ENCODE assay signal across 11 mouse cellular contexts in the genomic region with DNA sequence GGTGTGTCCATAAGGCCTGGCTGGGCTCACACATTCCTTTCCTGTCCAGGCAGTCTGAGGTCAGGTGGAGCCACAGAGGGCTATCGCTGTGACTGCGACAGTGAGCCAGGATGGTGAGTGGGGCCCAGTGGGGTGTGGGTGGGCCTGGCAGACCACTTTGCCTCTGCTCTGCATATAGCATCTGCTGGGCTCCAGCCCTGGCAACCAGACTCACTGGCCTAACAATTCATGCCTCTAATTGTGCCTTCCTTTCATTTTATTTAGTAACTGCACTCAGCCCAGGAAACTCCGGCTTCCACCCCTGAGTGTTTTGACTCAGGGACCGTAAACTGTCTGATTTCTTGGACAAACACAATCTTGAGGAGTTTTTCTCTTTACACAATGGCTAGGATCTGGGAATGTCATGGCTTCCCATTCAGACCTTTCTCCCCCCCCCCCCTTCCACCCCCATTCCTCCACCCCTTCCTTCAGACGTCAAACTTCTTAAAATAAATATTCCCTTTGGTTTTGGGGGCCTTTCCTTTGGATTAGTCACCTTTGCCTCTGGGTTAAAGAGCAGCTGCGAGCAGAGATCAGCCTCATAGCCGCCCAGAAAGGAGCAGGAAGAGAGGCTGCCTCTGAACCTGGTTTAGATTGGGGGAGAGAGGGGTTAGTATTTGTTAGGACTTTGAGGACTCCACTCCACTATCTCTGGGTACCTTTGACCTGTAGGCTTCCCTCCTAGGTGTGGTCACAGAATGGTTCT. TPM values are rescaled to one million over a fixed set of nuclear protein-coding genes. Genes with fewer than 3 reads are reported as not detected.
DNase-seq lines count a peak whose midpoint lies in the region; ATAC-seq lines count a peak whose summit lies in the region.
"Had no signal": no experiment of that assay in that cellular context is flagged by ENCODE, and none has a peak within 500 bp of the region (broad histone marks: within the 10 kb centered on the region; RNA-seq: fewer than 3 reads in every experiment).

No protein-coding gene starts in this region.

- no peaks in the 10 kb centered on the region for H3K36me3 ChIP-seq in kidney, embryonic 16.5 days (ENCODE audit: insufficient read depth, low read length)
- H3K36me3 ChIP-seq: forebrain, embryonic 15.5 days had no signal

- H3K4me1 ChIP-seq in kidney, embryonic 16.5 days (ENCODE audit: insufficient read depth, low read length): peaks cover 21% of the 10 kb centered on the region

- no peak overlapping the region for H3K9ac ChIP-seq in kidney, embryonic 16.5 days (replicated peaks; ENCODE audit: low read length)
- H3K9ac ChIP-seq: forebrain, embryonic 15.5 days had no signal

- peak; percentile 21 for DNase-seq in kidney, adult 11 months
- DNase-seq in kidney, postnatal 4 days: no peak
- DNase-seq in 3T3-L1 (ENCODE audit: low read depth, low spot score) (peak; percentile 21), NIH3T3 (ENCODE audit: low read depth) (peak; percentile 11)
- DNase-seq in yolk sac, embryonic 10.5 days (ENCODE audit: low spot score): no peak
- DNase-seq in ovary, postnatal 10 days (ENCODE audit: low spot score): no peak
- DNase-seq: gastrocnemius, postnatal 25 days; liver had no signal

- no peaks in the 10 kb centered on the region for H3K27me3 ChIP-seq in kidney, embryonic 16.5 days (ENCODE audit: insufficient read depth, low read length)
- H3K27me3 ChIP-seq: forebrain, embryonic 15.5 days had no signal

- ATAC-seq in kidney, embryonic 16.5 days (ENCODE audit: low FRiP score, low TSS enrichment): peak; percentile 32; the same call in 1 of the 2 replicates
- ATAC-seq: forebrain, embryonic 15.5 days had no signal

- 50% methylated on average over 7 of the region's 7 CpGs for WGBS in kidney, embryonic 16.5 days

- no peaks in the 10 kb centered on the region for H3K9me3 ChIP-seq in kidney, embryonic 16.5 days (ENCODE audit: low read length)
- H3K9me3 ChIP-seq: forebrain, embryonic 15.5 days had no signal

- H3K4me2 ChIP-seq in kidney, embryonic 16.5 days (replicated peaks; ENCODE audit: low read depth, low read length): no peak overlapping the region
- H3K4me2 ChIP-seq: forebrain, embryonic 15.5 days had no signal

- H3K27ac ChIP-seq in kidney, embryonic 16.5 days (ENCODE audit: low read length): peak overlapping the region; percentile 45; the same call in 1 of the 2 replicates
- H3K27ac ChIP-seq: forebrain, embryonic 15.5 days; macrophage had no signal

- H3K4me3 ChIP-seq in kidney, embryonic 16.5 days (ENCODE audit: low read length): no peak overlapping the region
- H3K4me3 ChIP-seq: forebrain, embryonic 15.5 days had no signal

RNA-seq across cellular contexts. Expression of gene Ets1, which starts 40.8 kb away (rescaled TPM):
- 76.2 and 80.2 TPM in 2 replicates for polyA plus RNA-seq in kidney, embryonic 16.5 days (2015; fragmentation: Nextera tagmentation; extraction: Ambion mirVana)

RNA-seq across cellular contexts. Expression of gene Fli1, which starts 52.6 kb away (rescaled TPM):
- polyA plus RNA-seq in kidney, embryonic 16.5 days (2015; fragmentation: Nextera tagmentation; extraction: Ambion mirVana): 29.4 and 30.3 TPM in 2 replicates

Comparison
In these comparisons a context has a peak if more than half of its experiments do, and no peak if none do; other contexts are left out.
1. DNase-seq: peak in kidney, adult 11 months (single experiment), 3T3-L1 (single experiment) and NIH3T3 (single experiment); none in kidney, postnatal 4 days (0 of 2), yolk sac, embryonic 10.5 days (single experiment) and ovary, postnatal 10 days (single experiment).